Mouse (Mus musculus) heart, postnatal 0 days (tissue): ENCODE results near the gene Gm17387.

Source experiments
- CTCF ChIP-seq: IDR thresholded peaks from 2 replicates; pipeline ENCODE4 v1.5.1; 2016; ENCODE audit warnings: antibody characterized with exemption, control low read depth, low read depth
- EP300 ChIP-seq: IDR thresholded peaks from 2 replicates; pipeline ENCODE4 v1.6.1; 2016; ENCODE audit warnings: antibody characterized with exemption, low read depth

- TF ChIP-seq CTCF (no peak), EP300 (no peak)
Measured at GRCm38 (mm10) chr7:141068351-141068750, 39.4 kb downstream of the Gm17387 start.
